Mouse (Mus musculus) C2C12 (cell line): ENCODE measurements at regions not wholly inside any gene's neighbourhood (a gene's known extent, or its start where the extent isn't known, plus 50 kb on each side); places are given as distances from the start of the nearest gene placed in this dataset.

Experiments used
- H3K27me3 ChIP-seq: one replicate; pipeline ENCODE4 v1.6.1; 2011; ENCODE audit not compliant: control insufficient read depth, insufficient read depth, insufficient read length
- H3K36me3 ChIP-seq: one replicate; pipeline ENCODE4 v1.6.1; 2011; ENCODE audit not compliant: control insufficient read depth, insufficient read depth
- H3K4me3 ChIP-seq: one replicate; pipeline ENCODE4 v1.5.1; 2011; ENCODE audit warnings: mild to moderate bottlenecking, control low read depth; ENCODE audit not compliant: poor library complexity, insufficient read depth, severe bottlenecking
- H3K79me2 ChIP-seq: one replicate; pipeline ENCODE4 v1.6.1; 2011; ENCODE audit not compliant: control insufficient read depth, insufficient read depth
- H3K79me3 ChIP-seq: one replicate; pipeline ENCODE4 v1.6.1; 2011; ENCODE audit warnings: low read depth, control low read depth
- H3ac ChIP-seq: one replicate; pipeline ENCODE3; 2011; ENCODE audit warnings: low read depth; ENCODE audit not compliant: control insufficient read depth, insufficient read length
- CEBPB ChIP-seq: IDR thresholded peaks from one replicate; pipeline ENCODE4 v1.6.1; 2011; ENCODE audit warnings: low read depth, mild to moderate bottlenecking, control low read depth, moderate library complexity
- CTCF ChIP-seq: IDR thresholded peaks from one replicate; pipeline ENCODE4 v1.5.1; 2011; ENCODE audit not compliant: control insufficient read depth, insufficient read depth, insufficient read length
- FOSL1 ChIP-seq: IDR thresholded peaks from one replicate; pipeline ENCODE4 v1.8.0; 2011; ENCODE audit warnings: mild to moderate bottlenecking, low read length; ENCODE audit not compliant: poor library complexity, insufficient read depth, severe bottlenecking
- MAX ChIP-seq: IDR thresholded peaks from one replicate; pipeline ENCODE4 v1.6.1; 2011; ENCODE audit warnings: mild to moderate bottlenecking, control low read depth
- MYOD1 ChIP-seq: IDR thresholded peaks from one replicate; pipeline ENCODE4 v1.6.1; 2011; ENCODE audit warnings: low read depth; ENCODE audit not compliant: control insufficient read depth, insufficient read length
- MYOG ChIP-seq: IDR thresholded peaks from one replicate; pipeline ENCODE4 v1.6.1; 2011; ENCODE audit not compliant: control insufficient read depth, insufficient read length; ENCODE audit errors: extremely low read depth
- USF1 ChIP-seq: IDR thresholded peaks from one replicate; pipeline ENCODE4 v1.6.1; 2011; ENCODE audit warnings: low read depth, mild to moderate bottlenecking, control low read depth, moderate library complexity

- H3ac ChIP-seq, result no peak overlapping the region
- H3K36me3 ChIP-seq, result no peaks in the 10 kb centered on the region
- TF ChIP-seq CEBPB (no peak), MAX (no peak), CTCF (no peak), MYOD1 (no peak), MYOG (no peak), USF1 (no peak)
- no peaks in the 10 kb centered on the region for H3K79me2 ChIP-seq
- H3K4me3 ChIP-seq, result no peak overlapping the region
- no peaks in the 10 kb centered on the region for H3K27me3 ChIP-seq
- H3K79me3 ChIP-seq, result no peaks in the 10 kb centered on the region
These were observed 56.5 kb upstream of the Cux1 start for GRCm38 (mm10) chr5:136623791-136624190.

GRCm38 (mm10) chr5:136625176-136625991, 58.1 kb upstream of the Cux1 start:
- H3K4me3 ChIP-seq, result no peak overlapping the region
- no peaks in the 10 kb centered on the region for H3K27me3 ChIP-seq
- H3K79me2 ChIP-seq, result no peaks in the 10 kb centered on the region
- H3K36me3 ChIP-seq, result no peaks in the 10 kb centered on the region
- H3K79me3 ChIP-seq, result no peaks in the 10 kb centered on the region
- no peak overlapping the region for H3ac ChIP-seq
- TF ChIP-seq MAX, result no peak
- TF ChIP-seq MYOD1, result no peak
- TF ChIP-seq CTCF, result no peak
- no peak for TF ChIP-seq FOSL1
- no peak for TF ChIP-seq USF1
- no peak for TF ChIP-seq MYOG

GRCm38 (mm10) chr5:136626142-136626771, 59.0 kb upstream of the Cux1 start:
- Histone ChIP-seq H3K4me3 (no peak overlapping the region), H3ac (no peak overlapping the region), H3K79me3 (no peaks in the 10 kb centered on the region), H3K79me2 (no peaks in the 10 kb centered on the region), H3K27me3 (no peaks in the 10 kb centered on the region), H3K36me3 (no peaks in the 10 kb centered on the region)
- no peak for TF ChIP-seq CEBPB
- no peak for TF ChIP-seq MYOD1
- no peak for TF ChIP-seq MAX
- no peak for TF ChIP-seq USF1
- TF ChIP-seq CTCF, result no peak
- TF ChIP-seq FOSL1, result no peak
- TF ChIP-seq MYOG, result no peak

GRCm38 (mm10) chr5:136626891-136627290, 59.6 kb upstream of the Cux1 start:
- TF ChIP-seq CTCF (no peak), MYOD1 (no peak), FOSL1 (no peak), MAX (no peak), CEBPB (no peak), USF1 (no peak), MYOG (no peak)
- no peaks in the 10 kb centered on the region for H3K36me3 ChIP-seq
- H3K79me3 ChIP-seq, result no peaks in the 10 kb centered on the region
- no peaks in the 10 kb centered on the region for H3K79me2 ChIP-seq
- H3K27me3 ChIP-seq, result no peaks in the 10 kb centered on the region
- H3ac ChIP-seq, result no peak overlapping the region
- H3K4me3 ChIP-seq, result no peak overlapping the region

- Histone ChIP-seq H3ac (no peak overlapping the region), H3K4me3 (no peak overlapping the region), H3K79me3 (no peaks in the 10 kb centered on the region), H3K79me2 (no peaks in the 10 kb centered on the region), H3K27me3 (no peaks in the 10 kb centered on the region), H3K36me3 (no peaks in the 10 kb centered on the region)
- peak; percentile 20 for TF ChIP-seq USF1
- no peak for TF ChIP-seq MAX
These were observed 60.5 kb upstream of the Cux1 start for GRCm38 (mm10) chr5:136627671-136628292.

- Histone ChIP-seq H3K36me3 (no peaks in the 10 kb centered on the region), H3K27me3 (no peaks in the 10 kb centered on the region), H3ac (no peak overlapping the region), H3K79me2 (no peaks in the 10 kb centered on the region), H3K4me3 (no peak overlapping the region), H3K79me3 (no peaks in the 10 kb centered on the region)
- TF ChIP-seq MYOD1, result no peak
- no peak for TF ChIP-seq MYOG
- no peak for TF ChIP-seq CTCF
- TF ChIP-seq USF1, result no peak
- TF ChIP-seq MAX, result no peak
- TF ChIP-seq CEBPB, result no peak
- TF ChIP-seq FOSL1, result no peak
These were observed 61.2 kb upstream of the Cux1 start for GRCm38 (mm10) chr5:136628502-136628901.
